Mouse (Mus musculus): ENCODE measurements at regions not wholly inside any gene's neighbourhood (a gene's known extent, or its start where the extent isn't known, plus 50 kb on each side); places are given as distances from the start of the nearest gene placed in this dataset.

DNA sequence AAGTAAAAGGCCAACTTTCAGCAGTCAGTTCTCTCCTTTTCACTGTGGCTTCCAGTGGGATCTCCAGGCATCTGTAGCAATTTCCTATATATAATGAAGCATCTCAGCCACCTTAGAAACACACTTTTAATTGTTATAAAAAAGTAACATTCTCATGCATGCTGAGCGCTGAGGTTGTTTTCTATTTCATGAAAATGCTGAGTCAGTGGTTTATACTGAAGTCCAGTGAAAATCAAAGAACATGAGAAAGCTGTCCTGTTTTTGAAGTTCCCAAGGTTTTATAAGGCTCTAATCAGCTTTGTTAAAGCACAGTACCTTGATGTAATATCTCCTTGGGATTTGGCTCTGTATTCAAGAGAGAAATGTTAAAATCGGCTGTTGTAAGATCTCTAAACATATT is 1367.2 kb downstream of the Gsdmc2 start:
- DNase-seq (ENCODE audit: low spot score): no peak

GRCm38 (mm10) chr15:62476452-62476851 is 1368.5 kb downstream of the Gsdmc2 start:
- DNase-seq (ENCODE audit: low spot score): no peak

DNA sequence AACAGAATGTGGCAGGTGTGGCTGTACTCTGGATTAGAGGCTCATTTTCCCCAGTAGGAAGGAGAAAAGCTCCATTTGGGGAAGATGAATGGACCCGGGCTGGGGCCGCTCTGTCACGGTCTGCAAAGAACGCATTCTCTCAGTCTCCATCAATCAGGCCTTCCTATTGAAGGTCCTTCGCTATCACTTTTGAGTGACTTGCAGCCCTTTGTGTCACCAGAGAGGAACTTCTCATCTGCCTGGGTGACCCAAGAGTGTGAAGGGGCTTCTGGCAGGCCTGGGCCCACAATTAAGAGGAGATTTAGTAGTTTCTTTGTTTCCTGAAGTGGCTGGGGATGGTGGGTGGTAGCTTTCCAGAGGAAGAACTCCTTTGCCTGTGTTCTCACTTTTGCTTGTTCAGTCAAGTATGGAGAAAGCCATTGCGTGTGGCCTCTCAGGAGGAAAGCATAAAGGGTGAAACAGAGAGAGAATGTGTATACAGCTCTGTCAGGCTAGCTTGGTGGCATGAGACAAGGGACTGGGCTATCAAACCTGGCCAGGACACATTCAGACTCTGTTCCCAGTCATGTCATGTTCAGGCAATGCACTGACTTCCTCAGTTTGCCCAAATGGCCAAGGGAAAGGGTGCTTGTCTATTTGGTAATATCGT is 1374.2 kb downstream of the Gsdmc2 start:
- no peak for DNase-seq (ENCODE audit: low spot score)

GRCm38 (mm10) chr15:62468076-62468475 is 1376.9 kb downstream of the Gsdmc2 start:
- no peak for DNase-seq (ENCODE audit: low spot score)

GRCm38 (mm10) chr15:62466856-62467255 is 1378.1 kb downstream of the Gsdmc2 start:
- no peak for DNase-seq (ENCODE audit: low spot score)

DNA sequence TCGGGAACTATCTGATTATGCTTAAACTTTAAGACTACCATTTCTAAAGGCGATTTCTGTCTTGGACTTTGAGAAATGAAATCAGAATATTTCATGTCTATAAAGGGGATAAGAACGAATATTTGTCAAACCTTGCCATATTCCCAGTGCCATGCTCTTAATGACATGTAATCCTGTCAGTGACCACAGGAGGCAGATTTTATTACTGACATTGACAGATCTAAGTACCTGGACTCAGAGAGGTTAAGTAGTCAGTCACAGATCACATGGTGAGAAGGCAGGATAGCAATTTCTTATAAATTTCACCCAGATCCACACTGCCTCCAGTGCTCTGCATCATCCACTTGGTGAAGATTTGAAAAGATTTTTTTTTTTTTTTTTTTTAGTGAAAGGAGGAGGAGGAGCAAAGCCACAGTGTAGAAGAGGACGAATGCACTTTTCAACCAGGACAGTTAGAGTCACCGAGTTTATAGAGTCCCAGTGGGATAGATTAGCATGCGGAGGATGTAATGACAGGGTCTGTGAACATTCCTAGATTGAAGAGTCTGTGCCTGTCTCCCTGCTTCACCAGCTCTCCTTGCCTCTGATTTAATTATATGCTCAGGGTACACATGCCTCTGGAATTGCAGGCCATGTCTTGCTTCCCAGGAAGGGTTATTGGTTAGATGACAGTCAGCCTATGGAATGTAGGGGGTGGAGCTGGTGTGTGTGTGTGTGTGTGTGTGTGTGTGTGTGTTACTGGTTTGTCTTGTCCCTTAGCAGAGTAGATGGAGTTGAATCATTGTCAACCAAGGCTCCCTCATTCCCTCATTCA is 1379.7 kb downstream of the Gsdmc2 start:
- no peak for DNase-seq (ENCODE audit: low spot score)

DNA sequence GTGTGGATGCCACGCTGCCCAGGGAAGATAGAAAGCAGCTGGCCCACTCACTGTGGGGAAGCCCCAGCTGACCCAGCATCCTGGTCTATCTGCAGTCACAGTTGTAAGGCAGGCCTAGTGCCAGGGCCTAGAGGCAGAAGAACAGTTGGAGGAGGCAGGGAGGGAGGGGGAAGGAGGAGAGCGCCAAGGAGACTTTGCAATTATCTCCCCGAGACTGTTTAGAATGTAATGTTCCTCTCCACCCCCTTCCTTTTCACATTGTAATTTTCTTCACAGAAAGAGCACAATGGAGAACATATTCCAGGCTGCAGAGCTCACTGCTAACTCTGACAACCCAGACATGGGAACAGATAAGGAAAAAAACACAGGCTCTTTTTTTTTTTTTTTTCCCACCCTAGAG is 1382.3 kb downstream of the Gsdmc2 start:
- no peak for DNase-seq (ENCODE audit: low spot score)

DNA sequence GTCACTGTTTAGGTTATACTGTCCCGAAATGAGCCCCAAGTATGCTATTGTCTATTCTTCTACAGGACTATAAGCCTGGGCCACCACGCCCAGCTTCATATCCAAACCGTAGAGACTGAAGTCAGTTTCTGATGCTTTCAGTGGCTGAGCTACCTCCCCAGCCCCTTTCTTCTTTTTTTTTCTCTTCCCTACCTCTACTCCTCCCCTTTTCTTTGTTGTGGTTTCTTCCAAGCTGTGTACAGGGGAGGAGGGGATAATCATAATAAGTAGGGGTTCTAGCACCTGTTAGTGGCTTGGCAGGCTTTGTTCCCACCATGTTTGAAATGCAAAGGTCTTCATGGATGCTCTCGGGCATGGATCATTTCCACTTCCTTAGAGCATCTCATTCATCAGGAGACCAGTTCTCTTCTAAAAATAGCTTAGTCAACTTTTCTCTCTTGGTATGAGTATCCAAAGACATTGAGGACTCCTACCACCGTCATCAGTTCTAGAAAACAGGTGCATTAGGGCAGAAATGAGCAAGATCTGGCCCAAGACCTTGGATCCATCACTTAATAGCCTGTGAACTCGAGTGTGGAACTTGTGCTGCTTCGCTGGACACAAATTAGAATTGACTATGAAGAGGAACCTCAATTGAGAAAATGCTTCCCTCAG is 1383.5 kb downstream of the Gsdmc2 start:
- no peak for DNase-seq (ENCODE audit: low spot score)

- no peak for DNase-seq (ENCODE audit: low spot score)
These were observed 1384.3 kb downstream of the Gsdmc2 start for GRCm38 (mm10) chr15:62460724-62461123.

DNA sequence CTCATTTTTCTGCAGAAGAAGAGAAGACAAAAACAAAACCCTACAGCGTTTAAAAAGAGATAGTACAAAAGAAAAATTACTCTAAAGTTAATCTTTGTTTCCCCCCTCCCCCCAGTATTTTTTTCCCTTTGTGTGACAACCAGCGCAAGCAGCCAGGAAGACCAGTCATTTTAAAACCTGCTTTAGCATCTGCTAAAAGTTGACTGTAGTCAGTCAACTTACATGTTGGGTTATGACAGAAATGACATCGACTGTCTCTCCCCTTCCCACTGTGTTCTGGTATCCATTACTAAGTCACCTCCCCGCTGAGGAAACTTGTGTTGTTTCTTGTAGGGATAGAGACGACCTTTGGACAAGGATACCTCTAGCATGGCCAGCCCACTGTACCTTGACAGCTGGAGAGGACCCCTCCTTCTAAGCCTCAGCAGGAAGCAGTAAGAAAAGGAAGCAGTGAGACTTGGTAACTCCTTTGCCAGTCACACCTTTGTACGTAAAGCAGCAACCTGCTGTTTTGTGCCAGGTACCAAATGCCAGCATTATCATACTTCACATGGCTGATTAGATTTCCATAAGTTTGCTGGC is 1384.9 kb downstream of the Gsdmc2 start:
- no peak for DNase-seq (ENCODE audit: low spot score)

DNA sequence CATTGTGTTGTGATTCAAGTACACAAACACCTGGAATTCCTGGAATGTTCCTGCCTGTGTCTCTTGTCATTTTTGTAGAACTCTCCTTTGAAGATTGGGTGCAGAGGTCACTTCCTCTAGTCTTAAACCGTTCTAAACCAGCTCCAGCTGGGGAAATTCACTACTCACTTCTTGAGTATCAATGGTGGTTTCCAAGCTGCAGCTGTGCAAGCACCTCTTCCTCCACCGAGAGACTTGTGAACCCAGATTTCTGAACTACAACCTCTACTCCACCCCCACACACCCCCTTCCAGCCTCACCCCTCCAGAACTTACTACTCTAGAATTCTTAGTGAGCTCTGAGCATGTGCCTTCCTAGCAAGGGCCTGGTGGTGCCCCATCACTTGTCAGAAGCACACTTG is 1387.0 kb downstream of the Gsdmc2 start:
- no peak for DNase-seq (ENCODE audit: low spot score)

GRCm38 (mm10) chr15:62457051-62457664 is 1387.8 kb downstream of the Gsdmc2 start:
- DNase-seq (ENCODE audit: low spot score): no peak

DNA sequence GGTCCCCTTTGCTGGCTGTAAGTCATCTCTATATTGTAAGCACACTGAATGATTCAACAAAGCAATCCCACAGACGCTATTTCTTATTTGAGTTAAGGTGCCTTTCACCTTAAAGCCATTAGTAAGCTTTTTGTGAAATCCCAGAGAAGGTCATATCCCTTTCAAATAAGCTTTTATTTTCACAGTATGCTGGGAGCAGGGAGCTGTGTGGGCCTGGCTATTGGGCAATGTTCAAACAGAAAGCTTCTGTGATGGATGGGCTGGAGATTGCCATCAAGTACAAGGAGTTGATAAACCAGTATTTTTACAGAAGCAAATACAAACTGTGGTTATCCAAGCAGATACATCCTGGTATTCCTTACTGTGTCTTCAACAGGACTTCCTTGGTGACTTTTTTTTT is 1389.0 kb downstream of the Gsdmc2 start:
- DNase-seq (ENCODE audit: low spot score): no peak

DNA sequence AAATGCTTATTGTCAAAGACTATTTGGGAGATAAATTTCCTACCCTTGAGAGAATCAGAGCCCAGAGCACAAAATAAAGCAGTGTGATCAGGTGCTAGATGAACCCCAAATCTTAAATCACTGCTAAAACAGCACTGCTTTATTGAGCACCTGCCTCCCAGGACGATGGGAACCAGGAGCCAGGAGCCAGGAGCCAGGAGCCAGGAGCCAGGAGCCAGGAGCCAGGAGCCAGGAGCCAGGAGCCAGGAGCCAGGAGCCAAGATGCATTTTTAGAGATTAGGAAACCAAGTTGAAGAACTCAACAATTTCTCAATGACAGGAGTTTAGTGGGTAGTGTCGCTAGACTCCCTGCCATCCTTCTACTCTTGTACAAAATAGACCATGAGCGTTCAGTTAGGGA is 1396.9 kb downstream of the Gsdmc2 start:
- DNase-seq (ENCODE audit: low spot score): no peak

GRCm38 (mm10) chr15:62439211-62439610 is 1405.8 kb downstream of the Gsdmc2 start:
- no peak for DNase-seq (ENCODE audit: low spot score)

DNA sequence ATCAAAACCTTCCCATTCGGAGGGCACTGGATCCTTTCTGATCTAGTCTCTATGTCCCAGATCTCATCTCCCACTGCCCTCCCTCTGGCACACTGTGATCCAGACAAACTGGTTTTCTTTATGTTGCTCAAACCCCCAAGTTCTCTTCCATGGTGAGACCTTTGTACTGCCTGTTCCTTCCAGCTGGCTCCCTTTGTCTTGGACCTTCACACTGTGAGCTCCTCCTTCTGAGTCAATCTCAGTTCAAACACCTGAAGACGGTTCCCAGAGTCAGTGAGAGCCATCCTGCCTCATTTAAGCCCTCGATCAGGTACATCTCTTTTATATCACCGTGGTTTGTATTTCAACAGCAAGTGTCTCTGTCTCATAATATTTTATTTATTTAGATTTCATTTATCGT is 1408.3 kb downstream of the Gsdmc2 start:
- no peak for DNase-seq (ENCODE audit: low spot score)

- DNase-seq (ENCODE audit: low spot score): no peak
These were observed 1409.8 kb downstream of the Gsdmc2 start for GRCm38 (mm10) chr15:62435141-62435680.

DNA sequence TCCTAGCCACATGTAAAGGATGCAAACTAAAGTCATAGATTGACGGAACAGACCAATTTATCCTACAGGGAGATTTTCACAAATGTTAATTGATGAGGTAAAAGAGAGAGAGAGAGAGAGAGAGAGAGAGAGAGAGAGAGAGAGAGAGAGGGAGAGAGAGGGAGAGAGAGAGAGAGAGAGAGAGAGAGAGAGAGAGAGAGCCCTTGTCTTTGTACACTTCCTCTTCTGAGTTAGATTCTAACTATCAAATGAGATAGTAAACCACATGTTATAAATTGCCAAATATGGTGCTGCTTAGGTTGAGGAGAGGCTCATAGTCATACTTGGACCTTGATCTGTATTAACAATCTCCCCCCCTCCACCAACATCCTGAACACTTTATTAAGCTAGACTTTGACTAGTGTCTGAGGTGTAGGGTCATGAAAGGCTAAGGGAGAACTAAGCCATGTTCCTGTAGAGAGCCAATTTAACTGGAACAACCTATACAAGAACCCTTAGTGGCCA is 1412.2 kb downstream of the Gsdmc2 start:
- DNase-seq (ENCODE audit: low spot score): no peak

- no peak for DNase-seq (ENCODE audit: low spot score)
These were observed 1413.8 kb downstream of the Gsdmc2 start for GRCm38 (mm10) chr15:62431150-62431678.

DNA sequence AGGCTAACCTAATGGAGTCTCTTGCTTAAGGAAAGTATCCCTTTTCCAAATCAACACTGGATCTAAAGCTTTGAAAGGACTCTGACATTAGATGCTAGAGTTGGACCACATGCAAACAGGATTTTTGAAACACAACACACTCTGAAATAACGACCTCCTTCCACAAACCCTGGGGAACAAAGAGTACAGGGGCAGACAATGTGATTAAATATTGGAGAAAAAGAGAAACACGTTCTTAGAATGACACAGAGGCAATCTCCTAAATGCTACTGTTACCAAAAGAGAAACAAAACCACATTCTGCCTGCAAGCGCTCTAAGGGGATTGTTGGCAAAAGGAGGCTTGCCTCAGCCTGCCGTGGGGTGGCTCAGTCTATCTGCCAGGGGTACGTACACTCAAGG is 1422.0 kb downstream of the Gsdmc2 start:
- DNase-seq (ENCODE audit: low spot score): no peak

GRCm38 (mm10) chr15:62421073-62421851 is 1423.7 kb downstream of the Gsdmc2 start:
- no peak for DNase-seq (ENCODE audit: low spot score)
